Mouse (Mus musculus) hindbrain, embryonic 15.5 days (tissue): ENCODE measurements around the gene Cntnap1. TPM values are rescaled to one million over a fixed set of nuclear protein-coding genes. Genes with fewer than 3 reads are reported as not detected.
"Not testable (repeated sequence)": the region's sequence is repeated elsewhere in the genome, so short reads cannot be mapped to it uniquely, and the experiment has no call there.

Experiments
- ATAC-seq: fragments of 200-750 bp; cut with Nextera tagmentation; 2 replicates; pipeline ENCODE4 v1.8.0; 2017; ENCODE audit warnings: low read depth, moderate number of reproducible peaks, moderate TSS enrichment; ENCODE audit not compliant: low FRiP score
- H3K27ac ChIP-seq: fragments of 300-500 bp; sonication (generic); replicated peaks from 2 replicates; pipeline ENCODE4 v1.5.1; 2015; ENCODE audit warnings: mild to moderate bottlenecking, inconsistent platforms
- H3K27me3 ChIP-seq: fragments of 300-500 bp; sonication (generic); 2 replicates; pipeline ENCODE4 v1.6.1; 2015; ENCODE audit warnings: control low read depth, inconsistent platforms
- H3K36me3 ChIP-seq: fragments of 300-500 bp; sonication (generic); 2 replicates; pipeline ENCODE4 v1.6.1; 2015; ENCODE audit warnings: control low read depth, inconsistent platforms
- H3K4me1 ChIP-seq: fragments of 300-500 bp; sonication (generic); replicated peaks from 2 replicates; pipeline ENCODE4 v1.6.1; 2015; ENCODE audit warnings: control low read depth, inconsistent platforms
- H3K4me2 ChIP-seq: fragments of 300-500 bp; sonication (generic); 2 replicates; pipeline ENCODE4 v1.6.1; 2015; ENCODE audit warnings: moderate library complexity, mild to moderate bottlenecking, inconsistent platforms
- H3K4me3 ChIP-seq: fragments of 300-500 bp; sonication (generic); 2 replicates; pipeline ENCODE4 v1.5.1; 2015; ENCODE audit warnings: mild to moderate bottlenecking, inconsistent platforms
- H3K9ac ChIP-seq: fragments of 300-500 bp; sonication (generic); 2 replicates; pipeline ENCODE4 v1.6.1; 2015; ENCODE audit warnings: inconsistent platforms
- H3K9me3 ChIP-seq: fragments of 300-500 bp; sonication (generic); 2 replicates; pipeline ENCODE4 v1.6.1; 2016; ENCODE audit warnings: control low read depth, inconsistent platforms
- WGBS: fragments of 180-500 bp; shearing (Covaris S2); methylation state at CpG from one replicate; pipeline ENCODE4 v1.1.7; 2015; 5-methylcytosine and 5-hydroxymethylcytosine counted together
- polyA plus RNA-seq: library from polyadenylated mRNA; unstranded; fragments of >200 nt; fragmentation: Nextera tagmentation; extraction: Ambion mirVana; gene quantifications from 2 replicates; pipeline ENCODE4 v1.2.1, GENCODE M21; 2015

Gene Cntnap1
- 7.5 and 8.0 TPM in 2 replicates for polyA plus RNA-seq

DNA sequence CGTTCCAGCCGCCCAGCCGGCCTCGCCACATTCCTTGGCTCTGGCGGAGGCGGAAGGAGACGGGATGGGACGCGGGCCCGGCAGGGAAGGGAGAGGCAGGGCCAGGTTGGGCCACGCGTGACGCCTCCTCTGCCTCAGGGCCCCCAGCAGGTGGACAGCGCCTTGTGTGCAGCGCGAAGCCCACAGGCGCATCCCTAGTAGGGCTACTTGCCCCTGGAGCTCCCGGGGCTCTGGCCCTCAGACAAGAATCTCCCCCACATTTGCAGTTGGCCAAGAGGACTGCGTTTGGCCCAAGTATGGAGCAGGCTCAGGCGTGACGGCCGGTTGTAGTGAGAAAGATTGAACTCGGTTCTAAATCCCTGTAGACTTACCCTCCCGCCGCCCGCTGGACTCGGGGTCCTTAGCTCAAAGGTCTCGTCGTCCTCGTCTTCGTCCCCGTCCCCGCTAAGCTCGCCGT is at the start of gene Cntnap1:
Cntnap1 (plus strand) TSS at position 170 of the 457 bp plus-strand sequence.
- Histone ChIP-seq H3K4me2 (peak within 1 kb of the TSS; percentile 81), H3K27ac (peak within 1 kb of the TSS; percentile 82), H3K4me3 (peak within 1 kb of the TSS; percentile 82), H3K9me3 (no peaks in the 10 kb centered on the region), H3K27me3 (peaks cover 40% of the 10 kb centered on the region), H3K9ac (peak within 1 kb of the TSS; percentile 68), H3K4me1 (peaks cover 60% of the 10 kb centered on the region), H3K36me3 (peaks cover 20% of the 10 kb centered on the region)
- ATAC-seq = no peak
- under 1% methylated on average over 35 of the region's 35 CpGs for WGBS

DNA sequence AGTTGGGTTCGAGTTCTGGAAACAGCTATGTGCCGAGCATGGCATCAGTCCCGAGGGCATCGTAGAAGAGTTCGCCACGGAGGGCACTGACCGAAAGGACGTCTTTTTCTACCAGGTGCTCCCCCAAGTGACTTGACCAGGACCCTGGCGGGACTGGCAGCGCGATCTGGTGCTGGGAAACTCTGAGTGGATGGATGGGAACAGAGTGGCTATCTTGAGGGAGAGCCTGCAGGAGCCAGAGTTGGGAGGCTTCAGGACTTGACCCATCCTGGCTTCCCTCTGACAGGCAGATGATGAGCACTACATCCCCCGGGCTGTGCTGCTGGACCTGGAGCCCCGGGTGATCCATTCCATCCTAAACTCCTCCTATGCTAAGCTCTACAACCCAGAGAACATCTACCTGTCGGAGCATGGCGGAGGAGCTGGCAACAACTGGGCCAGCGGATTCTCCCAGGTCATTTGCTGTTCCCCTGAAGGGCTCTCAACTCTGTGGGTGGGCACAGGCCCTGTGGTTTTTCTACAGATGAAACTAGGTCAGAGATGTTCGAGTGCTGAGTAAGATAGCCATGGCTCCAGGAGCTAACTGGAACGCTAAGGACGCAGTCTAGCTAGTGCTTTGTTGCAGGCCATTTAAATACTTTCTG is 49.7 kb upstream of the Cntnap1 start:
- WGBS = 23% methylated on average over 19 of the region's 19 CpGs

DNA sequence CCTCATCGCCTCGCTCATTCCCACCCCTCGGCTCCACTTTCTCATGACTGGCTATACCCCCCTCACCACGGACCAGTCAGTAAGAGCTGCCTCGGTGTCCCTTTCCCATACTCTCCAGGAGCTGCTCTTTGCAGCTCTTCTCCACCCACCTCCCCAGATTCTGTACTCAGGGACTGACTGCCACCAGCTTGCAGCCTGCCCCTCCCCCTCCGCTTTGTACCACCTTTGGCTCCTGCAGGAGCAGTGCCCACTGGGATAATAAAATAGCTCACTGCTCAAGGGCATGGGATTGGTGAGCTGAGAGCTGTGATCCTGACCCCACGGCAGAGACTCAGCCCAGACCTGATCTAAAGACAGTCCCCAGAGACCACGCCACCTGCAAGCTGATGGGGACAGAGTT is 45.8 kb upstream of the Cntnap1 start:
- H3K9ac ChIP-seq, H3K9me3 ChIP-seq, H3K4me3 ChIP-seq, H3K4me2 ChIP-seq, ATAC-seq, H3K27me3 ChIP-seq, H3K27ac ChIP-seq: not testable (repeated sequence)
- 99% methylated on average over 8 of the region's 8 CpGs for WGBS
- H3K4me1 ChIP-seq = peaks cover 13% of the 10 kb centered on the region
- H3K36me3 ChIP-seq = peaks cover 18% of the 10 kb centered on the region

More for the DNA sequence above, 49.7 kb upstream of the Cntnap1 start:
- Histone ChIP-seq H3K4me1 (peaks cover 34% of the 10 kb centered on the region), H3K4me2 (peak overlapping the region; percentile 94), H3K4me3 (peak overlapping the region; percentile 89), H3K36me3 (peaks cover 6% of the 10 kb centered on the region), H3K9ac (peak overlapping the region; percentile 88), H3K27me3 (no peaks in the 10 kb centered on the region), H3K27ac (peak overlapping the region; percentile 91), H3K9me3 (no peaks in the 10 kb centered on the region)
- ATAC-seq = no peak

DNA sequence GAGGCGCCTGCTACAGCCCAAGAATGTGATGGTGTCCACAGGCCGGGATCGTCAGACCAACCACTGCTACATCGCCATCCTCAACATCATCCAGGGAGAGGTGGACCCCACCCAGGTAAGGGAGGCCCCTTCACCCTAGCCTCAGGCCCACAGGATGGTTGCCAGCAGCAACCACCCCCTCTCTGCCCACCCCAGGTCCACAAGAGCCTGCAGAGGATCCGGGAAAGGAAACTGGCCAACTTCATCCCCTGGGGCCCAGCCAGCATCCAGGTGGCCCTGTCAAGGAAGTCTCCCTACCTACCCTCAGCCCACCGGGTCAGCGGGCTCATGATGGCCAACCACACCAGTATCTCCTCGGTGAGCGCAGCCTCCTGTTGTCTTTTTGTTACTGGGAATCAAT is 45.3 kb upstream of the Cntnap1 start:
- not testable (repeated sequence) for ATAC-seq, H3K9ac ChIP-seq, H3K9me3 ChIP-seq, H3K4me3 ChIP-seq, H3K4me2 ChIP-seq, H3K27ac ChIP-seq, H3K27me3 ChIP-seq
- Histone ChIP-seq H3K4me1 (peaks cover 13% of the 10 kb centered on the region), H3K36me3 (peaks cover 18% of the 10 kb centered on the region)
- 96% methylated on average over 8 of the region's 9 CpGs for WGBS

DNA sequence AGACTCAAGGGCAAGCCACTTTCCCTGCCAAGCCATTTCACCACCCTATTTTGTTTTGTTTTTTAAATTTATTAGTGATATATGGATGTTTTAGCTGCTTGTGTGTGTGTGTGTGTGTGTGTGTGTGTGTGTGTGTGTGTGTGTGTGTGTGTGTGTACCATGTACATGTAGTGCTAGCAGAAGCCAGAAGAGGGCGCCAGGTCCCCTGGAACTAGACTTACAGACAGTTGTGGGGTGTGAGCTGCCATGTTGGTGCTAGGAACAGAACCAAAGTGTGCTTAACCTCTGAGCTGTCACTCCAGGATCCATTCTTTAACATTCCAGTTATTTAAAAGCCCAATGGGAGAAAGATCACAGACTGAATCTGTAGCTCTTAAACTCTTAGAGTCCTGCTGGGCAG is 43.2 kb upstream of the Cntnap1 start:
- Histone ChIP-seq H3K9me3 (no peaks in the 10 kb centered on the region), H3K9ac (no peak overlapping the region), H3K36me3 (peaks cover 18% of the 10 kb centered on the region), H3K4me1 (no peaks in the 10 kb centered on the region), H3K27ac (no peak overlapping the region), H3K4me2 (no peak overlapping the region), H3K4me3 (no peak overlapping the region), H3K27me3 (no peaks in the 10 kb centered on the region)
- WGBS = 72% methylated on average over 1 of the region's 1 CpGs
- no peak for ATAC-seq

- no peak overlapping the region for H3K9ac ChIP-seq
- H3K36me3 ChIP-seq = peaks cover 14% of the 10 kb centered on the region
- H3K4me2 ChIP-seq = no peak overlapping the region
- H3K4me1 ChIP-seq = no peaks in the 10 kb centered on the region
- H3K27me3 ChIP-seq = no peaks in the 10 kb centered on the region
- 87% methylated on average over 11 of the region's 11 CpGs for WGBS
- no peak for ATAC-seq
- H3K4me3 ChIP-seq = no peak overlapping the region
- H3K9me3 ChIP-seq = no peaks in the 10 kb centered on the region
- no peak overlapping the region for H3K27ac ChIP-seq
These were observed 41.2 kb upstream of the Cntnap1 start for GRCm38 (mm10) chr11:101128996-101129577.

GRCm38 (mm10) chr11:101130056-101130756 is 40.1 kb upstream of the Cntnap1 start:
- Histone ChIP-seq H3K4me2 (no peak overlapping the region), H3K9me3 (no peaks in the 10 kb centered on the region), H3K27me3 (no peaks in the 10 kb centered on the region), H3K9ac (no peak overlapping the region), H3K4me3 (no peak overlapping the region), H3K4me1 (no peaks in the 10 kb centered on the region), H3K36me3 (peaks cover 14% of the 10 kb centered on the region), H3K27ac (no peak overlapping the region)
- no peak for ATAC-seq
- WGBS = 56% methylated on average over 18 of the region's 18 CpGs

GRCm38 (mm10) chr11:101131187-101131586 is 39.1 kb upstream of the Cntnap1 start:
- Histone ChIP-seq H3K9me3 (no peaks in the 10 kb centered on the region), H3K27ac (no peak overlapping the region), H3K27me3 (no peaks in the 10 kb centered on the region), H3K4me1 (no peaks in the 10 kb centered on the region), H3K9ac (no peak overlapping the region), H3K4me2 (no peak overlapping the region), H3K36me3 (peaks cover 7% of the 10 kb centered on the region), H3K4me3 (no peak overlapping the region)
- 86% methylated on average over 2 of the region's 2 CpGs for WGBS
- ATAC-seq = no peak

DNA sequence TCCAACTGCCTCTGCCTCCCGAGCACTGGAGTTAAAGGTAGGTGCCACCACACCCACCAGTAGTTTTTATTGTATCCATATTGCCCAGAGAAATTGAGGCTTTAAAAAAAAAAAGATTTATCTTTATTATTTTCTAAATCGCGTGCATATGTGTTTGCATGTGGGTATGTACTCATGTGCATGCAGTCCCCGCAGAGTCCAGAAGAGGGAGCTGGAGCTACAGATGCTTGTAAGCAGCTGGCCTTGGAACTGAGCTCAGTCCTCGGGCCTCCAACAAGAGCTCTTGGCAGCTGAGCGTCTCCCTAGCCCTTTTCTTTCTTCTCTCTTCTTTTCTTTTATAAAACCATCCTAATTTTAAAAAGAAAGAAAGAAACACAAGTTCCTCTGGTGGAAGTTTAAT is 38.6 kb upstream of the Cntnap1 start:
- no peaks in the 10 kb centered on the region for H3K4me1 ChIP-seq
- ATAC-seq = no peak
- H3K4me2 ChIP-seq = no peak overlapping the region
- no peaks in the 10 kb centered on the region for H3K9me3 ChIP-seq
- H3K9ac ChIP-seq = no peak overlapping the region
- peaks cover 2% of the 10 kb centered on the region for H3K36me3 ChIP-seq
- H3K27me3 ChIP-seq = no peaks in the 10 kb centered on the region
- H3K27ac ChIP-seq = no peak overlapping the region
- no peak overlapping the region for H3K4me3 ChIP-seq
- WGBS = 91% methylated on average over 6 of the region's 6 CpGs

- ATAC-seq = no peak
- no peaks in the 10 kb centered on the region for H3K36me3 ChIP-seq
- no peak overlapping the region for H3K4me3 ChIP-seq
- 83% methylated on average over 12 of the region's 12 CpGs for WGBS
- H3K27me3 ChIP-seq = no peaks in the 10 kb centered on the region
- no peak overlapping the region for H3K27ac ChIP-seq
- H3K9ac ChIP-seq = no peak overlapping the region
- no peak overlapping the region for H3K4me2 ChIP-seq
- H3K9me3 ChIP-seq = no peaks in the 10 kb centered on the region
- no peaks in the 10 kb centered on the region for H3K4me1 ChIP-seq
These were observed 37.3 kb upstream of the Cntnap1 start for GRCm38 (mm10) chr11:101133037-101133436.

DNA sequence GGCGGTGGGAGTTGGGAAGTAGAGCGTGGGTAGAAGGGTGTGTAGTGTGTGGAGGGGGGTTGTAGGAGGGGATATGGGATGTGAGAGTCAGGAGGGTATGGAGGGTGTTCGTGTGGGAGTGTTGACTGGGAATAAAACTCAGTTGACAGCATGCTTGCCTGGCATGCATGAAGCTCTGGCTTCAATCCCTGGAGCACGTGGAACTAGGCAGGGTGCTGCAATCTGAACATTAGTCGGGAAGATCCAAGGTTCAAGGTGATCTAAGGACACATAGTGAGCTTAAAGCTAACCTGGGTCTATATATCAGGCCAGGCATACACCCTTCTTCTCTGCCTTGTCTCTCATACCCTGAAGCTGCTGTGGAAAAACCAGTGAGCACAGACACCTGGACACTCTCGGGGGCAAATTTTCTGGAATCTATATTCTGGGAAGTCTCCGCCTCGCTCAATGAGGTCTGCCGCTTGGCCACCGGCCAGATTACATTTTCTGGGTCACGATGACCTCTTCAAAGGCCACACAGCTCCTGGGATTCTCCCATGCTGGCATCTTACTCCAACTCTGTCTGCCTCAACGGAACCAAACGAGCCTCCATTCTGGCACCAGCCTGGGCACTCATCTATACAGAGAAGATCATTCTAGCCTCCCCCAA is 36.0 kb upstream of the Cntnap1 start:
- ATAC-seq = no peak
- Histone ChIP-seq H3K27me3 (no peaks in the 10 kb centered on the region), H3K4me3 (no peak overlapping the region), H3K9me3 (no peaks in the 10 kb centered on the region), H3K36me3 (no peaks in the 10 kb centered on the region), H3K9ac (no peak overlapping the region), H3K27ac (no peak overlapping the region), H3K4me2 (no peak overlapping the region), H3K4me1 (peaks cover 6% of the 10 kb centered on the region; the same call in 1 of the 2 replicates)
- 81% methylated on average over 13 of the region's 13 CpGs for WGBS

GRCm38 (mm10) chr11:101137000-101137399 is 33.3 kb upstream of the Cntnap1 start:
- no peak overlapping the region for H3K4me2 ChIP-seq
- no peaks in the 10 kb centered on the region for H3K9me3 ChIP-seq
- peaks cover 6% of the 10 kb centered on the region; the same call in 1 of the 2 replicates for H3K4me1 ChIP-seq
- no peak for ATAC-seq
- no peaks in the 10 kb centered on the region for H3K36me3 ChIP-seq
- no peaks in the 10 kb centered on the region for H3K27me3 ChIP-seq
- no peak overlapping the region for H3K4me3 ChIP-seq
- H3K9ac ChIP-seq = no peak overlapping the region
- H3K27ac ChIP-seq = no peak overlapping the region
- 78% methylated on average over 7 of the region's 7 CpGs for WGBS
